Mouse (Mus musculus): ENCODE measurements at regions not wholly inside any gene's neighbourhood (a gene's known extent, or its start where the extent isn't known, plus 50 kb on each side); places are given as distances from the start of the nearest gene placed in this dataset.

DNA sequence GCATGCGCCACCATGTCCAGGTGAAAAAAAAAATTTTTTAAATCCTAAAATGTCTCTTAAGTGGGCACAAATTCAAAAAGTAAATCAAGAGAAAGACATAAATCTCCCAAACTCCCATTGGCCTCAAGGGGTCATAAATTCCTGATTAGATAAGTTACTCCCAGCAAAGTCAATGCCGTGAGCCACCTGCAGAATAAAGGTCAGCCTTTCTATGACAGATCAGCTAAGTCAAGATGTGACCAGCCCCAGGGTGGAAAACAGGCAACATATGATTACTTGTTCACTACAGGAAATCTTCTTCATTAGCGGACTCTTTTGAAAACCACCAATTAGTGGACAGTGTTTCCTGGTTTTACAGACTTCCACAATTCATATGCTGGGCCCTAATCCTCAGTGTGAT, 101.4 kb downstream of the Rpl36a-ps1 start:
- TF ChIP-seq EP300 (IDR thresholded peaks at IDR 0.05): no peak
- no peak for TF ChIP-seq CTCF (IDR thresholded peaks at IDR 0.05)

All from lung, postnatal 0 days (tissue).